Mouse (Mus musculus) bone marrow macrophage, adult 2 months (primary cell): ENCODE measurements at regions not wholly inside any gene's neighbourhood (a gene's known extent, or its start where the extent isn't known, plus 50 kb on each side); places are given as distances from the start of the nearest gene placed in this dataset.

ENCODE experiments used
- CTCF ChIP-seq: IDR thresholded peaks from 2 replicates; pipeline ENCODE4 v1.5.1; 2012; ENCODE audit warnings: low read depth, mild to moderate bottlenecking, low read length, moderate library complexity
- POLR2A ChIP-seq: IDR thresholded peaks from 2 replicates; pipeline ENCODE4 v1.6.1; 2012; ENCODE audit warnings: mild to moderate bottlenecking, low read depth, low read length, borderline replicate concordance

DNA sequence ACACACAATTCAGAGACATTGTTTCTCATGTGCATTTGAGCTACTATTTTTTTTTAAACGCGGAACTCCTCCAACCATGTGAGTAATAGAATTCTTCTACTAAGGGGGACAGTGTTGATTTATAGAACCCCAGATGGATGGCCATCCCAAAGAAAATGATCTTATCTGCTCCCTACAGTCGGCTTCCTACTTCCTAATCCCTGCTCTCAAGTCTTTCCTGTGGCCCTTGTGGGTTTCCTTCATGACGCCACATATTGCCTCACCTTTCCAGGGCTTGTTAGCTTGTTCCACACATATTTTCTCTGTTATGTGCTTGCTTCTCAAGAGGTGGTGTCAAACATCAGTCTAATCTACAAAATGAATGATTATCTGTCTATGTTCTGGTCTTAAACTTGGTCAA is 651.9 kb upstream of the Sox9 start:
- TF ChIP-seq CTCF (no peak), POLR2A (no peak)
